Mouse (Mus musculus) cerebellum, adult 8-10 months (tissue): ENCODE measurements around the gene Tenm2.

Source experiments
- DNase-seq: peaks from one replicate; pipeline ENCODE4 v3.0.0; 2022

Tenm2 gene

DNA sequence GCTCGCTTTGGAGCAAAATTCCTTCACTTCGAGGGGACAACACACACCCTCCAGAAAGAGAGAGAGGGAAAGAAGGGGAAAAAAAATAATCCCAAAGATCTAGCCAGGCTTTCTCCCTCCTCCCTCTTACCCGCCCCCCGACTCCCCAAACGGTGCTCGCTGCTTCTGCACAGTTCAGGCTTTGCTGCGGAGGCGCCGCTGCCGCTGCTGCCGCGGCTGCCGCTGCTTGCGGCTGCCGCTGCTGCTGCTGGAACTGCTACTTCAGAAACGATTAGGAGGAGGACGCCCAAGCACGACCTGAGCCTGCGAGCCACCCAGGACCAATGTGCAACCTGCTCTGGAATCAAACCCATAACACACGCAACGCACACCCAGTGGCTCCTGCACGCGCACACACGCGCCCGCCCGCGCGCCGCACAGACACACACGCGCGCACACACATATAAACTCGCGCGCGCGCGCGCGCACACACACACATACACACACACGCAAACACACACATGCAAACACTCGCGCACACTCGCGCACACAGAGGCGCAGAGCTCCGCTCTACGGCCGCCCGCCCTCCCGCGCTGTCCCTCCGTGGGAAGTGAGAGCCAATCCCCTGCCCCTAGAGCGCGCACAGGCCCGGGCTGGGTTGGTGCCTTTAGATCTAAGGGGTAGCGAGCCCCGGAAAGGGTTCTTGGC is at the start of gene Tenm2:
Gene Tenm2, minus strand, starts transcription at position 51 of the 687 bp plus-strand sequence.
- DNase-seq: peak; percentile 61

- DNase-seq: no peak
Measured at GRCm38 (mm10) chr11:37285186-37285585, 49.4 kb upstream of the Tenm2 start.

- DNase-seq: no peak
Measured at GRCm38 (mm10) chr11:37248796-37249195, 13.0 kb upstream of the Tenm2 start.

DNA sequence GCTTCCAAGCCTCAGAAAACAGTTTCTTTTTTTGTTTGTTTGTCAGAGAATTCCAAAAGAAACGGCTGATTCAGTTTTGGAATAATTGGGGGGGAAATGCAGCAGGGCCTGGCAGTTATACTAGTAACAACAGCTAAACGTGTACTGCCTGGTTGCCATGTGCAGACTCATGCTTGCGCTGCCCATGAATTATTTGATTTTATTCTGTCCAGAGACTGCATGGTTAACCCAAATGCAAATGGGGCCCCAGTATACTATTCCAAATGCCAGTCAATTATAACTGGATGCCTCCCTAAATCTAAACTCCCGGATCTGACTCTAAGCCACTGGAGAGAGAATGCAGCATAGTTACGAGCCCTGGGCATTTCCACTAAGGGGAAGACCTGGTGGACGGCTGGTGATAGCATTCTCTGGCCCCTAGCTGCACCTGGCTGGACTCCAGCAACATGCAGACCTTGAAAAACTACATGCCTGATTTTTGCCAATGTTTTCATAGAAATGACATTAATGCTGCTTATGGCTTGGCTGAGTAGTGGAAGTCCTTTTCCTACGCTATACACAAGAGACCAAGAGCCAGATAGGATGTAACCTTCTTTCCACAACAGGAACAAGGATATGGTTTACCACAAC is 1.4 kb upstream of the Tenm2 start:
- peak; percentile 29 for DNase-seq

GRCm38 (mm10) chr11:37236601-37237083 is 878 bp upstream of the Tenm2 start:
- DNase-seq: peak; percentile 65

DNA sequence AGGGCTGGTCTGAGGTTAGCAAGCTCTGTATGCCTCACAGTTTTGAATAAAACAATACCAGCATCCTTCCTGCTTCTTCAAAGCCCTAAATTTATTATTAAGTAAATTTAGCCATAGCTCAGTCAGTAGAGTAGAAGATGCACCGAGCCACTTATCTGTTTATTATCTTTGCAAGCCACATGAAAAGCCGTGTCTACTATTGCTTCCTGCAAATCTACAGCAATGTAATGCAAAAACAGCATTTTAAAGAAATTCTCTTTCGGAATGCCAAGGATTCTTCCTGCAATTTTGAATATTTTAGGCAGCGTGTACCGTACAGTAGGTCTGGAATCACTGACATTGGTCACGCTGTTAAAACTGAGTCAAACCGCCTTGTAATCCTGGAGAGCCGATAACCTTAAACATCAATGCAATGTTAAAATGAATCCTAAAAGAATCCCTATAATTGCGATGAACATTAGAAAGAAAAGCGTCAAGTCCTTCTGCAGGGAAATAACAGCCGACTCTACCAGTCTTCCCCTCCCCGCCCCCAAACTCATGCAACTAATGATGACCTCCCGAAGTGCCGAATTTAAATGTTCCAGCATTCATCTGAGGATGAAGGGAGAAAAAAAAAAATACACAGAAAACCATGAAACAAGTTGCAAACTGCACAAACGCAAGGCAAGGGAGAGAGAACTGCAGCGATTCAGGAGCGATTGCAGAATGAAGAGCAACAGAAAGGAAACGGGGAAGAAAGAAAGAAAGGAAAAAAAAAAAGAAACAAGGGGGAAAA is 556 bp downstream of the Tenm2 start:
- no peak for DNase-seq

- DNase-seq: no peak
Measured at GRCm38 (mm10) chr11:37227404-37227803, 8.4 kb downstream of the Tenm2 start.

GRCm38 (mm10) chr11:37226943-37227342 is 8.8 kb downstream of the Tenm2 start:
- DNase-seq: no peak

DNA sequence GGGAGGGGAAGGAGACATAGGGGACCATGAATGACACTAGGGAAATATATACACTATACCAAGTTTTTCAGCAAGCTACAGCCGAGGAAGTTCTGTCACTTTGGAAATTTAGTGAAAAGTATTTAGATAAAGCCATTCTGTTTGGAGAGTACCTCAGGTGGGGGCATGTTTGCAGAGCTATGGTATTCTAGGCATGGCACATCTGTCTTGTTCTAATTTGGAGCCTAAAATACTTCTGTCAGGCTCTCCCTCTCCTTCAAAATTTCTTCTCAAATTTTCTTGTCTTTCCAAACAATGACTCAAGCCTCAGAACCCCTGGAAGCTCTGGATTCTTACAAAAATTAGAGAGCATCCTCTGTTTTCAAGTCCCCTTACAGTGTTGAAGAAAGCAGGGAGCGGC is 13.0 kb downstream of the Tenm2 start:
- no peak for DNase-seq

- DNase-seq: no peak
Measured at GRCm38 (mm10) chr11:37222056-37222455, 13.7 kb downstream of the Tenm2 start.

DNA sequence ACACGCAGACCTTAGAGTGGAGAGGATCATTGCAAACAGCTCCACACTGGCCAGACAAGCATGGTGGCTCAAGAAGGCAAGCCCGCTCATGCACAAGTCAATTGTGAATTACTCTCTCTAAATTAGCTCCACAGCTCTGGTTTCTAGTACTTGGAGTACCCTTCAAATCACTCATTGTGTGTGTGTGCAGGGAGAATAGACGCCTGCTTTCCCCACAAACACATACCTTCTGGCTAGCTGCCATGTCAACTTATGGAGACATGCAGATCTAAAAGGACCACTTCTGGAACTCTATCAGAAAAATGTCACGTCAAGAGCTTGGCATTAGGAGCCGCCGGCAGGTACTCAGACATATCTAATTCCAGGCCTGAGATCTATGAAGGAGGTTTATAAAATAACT is 14.8 kb downstream of the Tenm2 start:
- DNase-seq: no peak

DNA sequence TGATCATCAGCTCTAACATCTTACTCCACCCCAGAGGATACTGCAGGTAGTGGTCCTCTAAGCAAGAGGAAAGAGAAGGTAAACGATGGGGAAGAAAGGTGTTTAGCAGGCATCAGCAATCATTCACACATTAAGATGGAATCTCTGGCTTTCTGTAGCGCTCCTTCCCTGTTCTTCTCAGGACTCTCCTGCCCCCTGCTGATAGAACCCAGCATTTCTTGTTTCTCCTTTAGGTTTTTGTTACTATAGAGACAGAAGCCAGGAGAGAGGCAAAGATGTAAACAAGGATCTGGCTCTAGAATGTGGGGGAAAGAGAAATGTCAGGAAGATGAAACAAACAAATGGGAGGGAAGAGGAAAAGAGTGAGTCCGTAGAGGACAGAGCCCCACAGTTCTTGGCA is 49.6 kb downstream of the Tenm2 start:
- DNase-seq: peak; percentile 30

GRCm38 (mm10) chr11:37177426-37177825 is 58.3 kb downstream of the Tenm2 start:
- no peak for DNase-seq

DNA sequence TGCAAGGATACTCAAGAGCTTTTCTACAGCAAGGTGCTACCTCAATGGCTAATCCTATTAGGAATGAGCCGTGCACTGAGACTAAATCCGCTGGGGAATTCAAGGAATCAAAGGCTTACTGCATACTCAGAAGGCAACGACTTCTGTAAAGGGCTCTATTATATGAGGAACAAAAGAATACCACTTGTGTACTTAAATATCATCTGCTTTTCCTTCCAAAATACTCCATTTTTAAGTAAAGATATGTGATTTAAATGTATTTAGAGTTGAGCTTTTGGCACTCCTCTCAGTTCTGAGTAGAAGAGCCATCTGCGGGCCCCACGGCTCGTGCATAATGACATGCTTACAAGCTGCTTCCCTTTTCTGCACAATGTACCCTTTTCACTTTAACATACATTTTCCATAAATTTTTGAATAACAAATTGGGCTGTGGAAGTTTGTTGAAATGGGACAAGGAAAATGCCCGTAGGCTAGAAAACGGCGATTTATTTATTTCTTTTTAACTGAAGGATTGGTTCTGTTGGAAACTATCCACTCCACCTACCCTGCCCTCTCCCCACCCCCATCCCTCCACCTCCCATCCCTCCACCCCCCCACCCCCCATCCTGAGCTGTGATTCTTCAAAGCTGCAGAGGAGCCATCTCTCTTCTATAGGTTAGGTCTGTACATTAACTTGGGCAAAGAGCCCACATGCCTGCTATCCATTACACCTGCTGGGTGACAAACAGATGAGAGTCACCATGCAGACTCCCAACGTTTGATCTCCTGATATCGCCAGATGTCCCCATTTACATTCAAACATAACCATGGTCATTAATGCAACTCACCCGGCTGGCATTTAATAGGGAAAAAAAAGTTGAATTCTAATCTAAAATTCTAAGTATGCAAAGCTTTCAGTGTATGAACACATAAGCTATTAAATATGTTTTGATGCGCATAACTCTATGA is 81.6 kb downstream of the Tenm2 start:
- no peak for DNase-seq

- no peak for DNase-seq
Measured at GRCm38 (mm10) chr11:37153382-37153781, 82.4 kb downstream of the Tenm2 start.

GRCm38 (mm10) chr11:37150011-37150410 is 85.8 kb downstream of the Tenm2 start:
- DNase-seq: no peak

DNA sequence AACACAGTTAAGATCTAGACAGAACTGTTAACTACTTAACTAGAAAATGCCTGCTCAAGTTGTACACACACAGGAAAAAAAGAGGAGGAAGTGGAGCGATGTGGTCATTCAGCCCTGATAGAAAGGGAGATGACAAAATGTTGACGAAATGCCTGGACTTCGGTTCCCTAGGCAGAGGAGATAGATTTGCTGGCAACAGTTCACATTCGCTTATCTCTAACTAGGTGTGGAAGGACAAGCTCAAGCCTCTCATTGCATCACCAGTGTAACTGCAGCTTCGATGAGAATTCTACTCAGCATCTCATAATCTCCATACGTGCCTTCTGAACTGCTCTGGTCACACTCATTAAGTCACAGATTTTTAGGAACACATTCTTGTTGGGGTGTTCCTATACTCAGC is 91.8 kb downstream of the Tenm2 start:
- DNase-seq: no peak

DNA sequence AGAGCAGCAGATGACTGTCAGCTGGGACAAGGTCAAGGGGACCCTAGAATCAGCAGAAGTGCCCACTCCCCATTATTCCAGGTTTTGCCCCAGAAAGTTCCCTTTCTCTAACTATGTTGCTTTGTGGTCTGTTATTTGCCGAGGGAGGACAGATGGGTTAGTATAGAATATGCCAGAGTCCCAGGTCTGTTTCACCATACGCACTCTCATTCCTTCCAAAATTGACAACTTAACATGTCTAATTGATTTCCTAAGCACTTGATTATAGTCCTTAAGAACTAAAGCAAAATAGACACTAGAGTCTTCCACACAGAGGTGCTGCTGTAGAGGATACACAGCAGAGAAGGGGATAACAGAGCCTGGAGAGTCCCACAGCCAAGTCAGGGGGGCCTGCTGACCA is 92.3 kb downstream of the Tenm2 start:
- no peak for DNase-seq

DNA sequence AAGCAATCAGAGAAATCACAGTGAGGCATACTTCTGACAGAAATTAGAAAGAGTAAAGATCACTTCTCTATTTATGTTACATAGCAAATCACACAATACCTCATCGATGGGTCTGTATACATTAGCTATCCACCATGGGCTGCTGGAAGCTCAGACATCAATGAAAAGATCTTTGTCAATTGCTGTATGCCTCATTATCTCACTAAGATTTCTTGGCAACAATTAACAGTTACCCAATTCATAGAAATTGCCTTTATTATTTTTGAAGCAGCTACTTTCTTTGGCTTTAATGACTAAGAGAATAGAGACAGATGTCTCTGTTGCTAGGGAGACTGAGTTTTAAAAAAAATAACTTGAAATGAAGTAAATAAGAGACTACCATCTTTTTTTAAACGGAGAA is 106.9 kb downstream of the Tenm2 start:
- DNase-seq: no peak

DNA sequence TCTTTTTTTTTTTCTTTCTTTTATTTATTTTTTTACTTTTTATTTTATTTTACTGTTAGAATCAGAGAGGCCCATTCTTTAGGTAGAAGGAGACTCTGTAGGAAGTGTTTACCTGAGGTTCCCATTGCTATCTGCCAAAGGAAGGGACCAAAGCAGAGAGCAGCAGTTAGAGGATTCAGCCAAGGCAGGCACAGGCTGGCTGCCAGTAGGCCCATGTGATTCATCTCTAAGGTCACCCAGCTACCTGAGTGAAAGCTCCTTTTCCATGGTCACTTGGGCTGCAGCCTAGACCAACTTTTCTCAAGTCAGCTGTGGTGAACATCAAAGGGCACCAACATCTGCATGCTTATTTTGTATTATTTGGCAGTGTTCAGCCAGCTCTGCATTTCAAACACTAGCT is 117.7 kb downstream of the Tenm2 start:
- no peak for DNase-seq

DNA sequence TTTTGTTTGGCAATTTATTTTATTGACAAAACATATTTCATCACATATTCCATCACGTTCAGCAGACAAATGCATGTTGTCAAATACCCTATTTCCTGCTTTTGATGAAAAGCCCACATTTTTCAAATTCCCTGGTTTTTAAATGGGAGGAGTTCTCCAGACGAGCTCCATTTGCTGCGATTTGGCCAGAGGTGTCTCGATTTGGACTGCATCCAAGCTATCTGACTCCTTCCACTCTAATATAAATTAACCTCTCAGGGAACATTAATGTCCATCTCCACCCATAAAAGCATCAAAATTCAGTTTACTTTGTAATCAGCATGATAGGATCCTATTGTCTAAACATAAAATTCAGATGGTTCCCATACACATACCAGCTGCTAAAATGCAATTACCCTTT is 120.6 kb downstream of the Tenm2 start:
- no peak for DNase-seq

DNA sequence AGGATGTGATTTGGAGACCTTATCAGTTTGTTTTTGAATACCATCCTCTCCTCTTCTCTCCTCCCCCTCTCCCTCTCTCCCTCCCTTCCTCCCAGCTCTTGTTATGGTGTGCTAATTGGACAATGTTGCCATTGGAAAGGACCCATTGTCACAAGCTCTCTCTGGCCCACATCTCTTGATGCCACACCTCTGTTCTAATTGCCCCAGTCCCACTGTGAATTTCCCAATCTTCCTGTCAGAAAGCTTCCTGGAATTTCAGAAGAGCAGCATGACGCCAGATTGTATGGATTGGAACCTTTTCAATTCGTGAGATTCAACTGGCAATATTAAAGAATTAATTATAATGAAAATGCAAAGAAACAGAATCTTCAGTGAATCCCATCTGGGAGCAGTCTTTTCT is 128.7 kb downstream of the Tenm2 start:
- DNase-seq: no peak

GRCm38 (mm10) chr11:37079403-37079802 is 156.4 kb downstream of the Tenm2 start:
- DNase-seq: no peak
